Mouse (Mus musculus) spleen, adult 2 months (tissue): Measurements from ENCODE around the gene Dmrtc2. TPM values are rescaled to one million over a fixed set of nuclear protein-coding genes. Genes with fewer than 3 reads are reported as not detected.
"Not testable (repeated sequence)": the region's sequence is repeated elsewhere in the genome, so short reads cannot be mapped to it uniquely, and the experiment has no call there.

Source experiments
- DNase-seq, 2 experiments: peaks; one replicate each; pipeline versions ENCODE4 v3.0.0 to v3.0.0-alpha.2; 2012 to 2021; ENCODE audit warnings: low spot score in 2 of 2, low read depth in 1 of 2
- H3K27ac ChIP-seq: fragments of 200-500 bp; 2 replicates; pipeline ENCODE4 v1.5.1; 2012; ENCODE audit warnings: low read length, inconsistent platforms; ENCODE audit not compliant: insufficient read depth
- H3K27me3 ChIP-seq: fragments of 200-500 bp; 2 replicates; pipeline ENCODE4 v1.6.1; 2012; ENCODE audit warnings: mild to moderate bottlenecking, moderate library complexity, low read length, inconsistent platforms; ENCODE audit not compliant: control insufficient read depth, insufficient read depth
- H3K36me3 ChIP-seq: fragments of 200-500 bp; 2 replicates; pipeline ENCODE4 v1.6.1; 2012; ENCODE audit warnings: mild to moderate bottlenecking, low read length, inconsistent platforms; ENCODE audit not compliant: control insufficient read depth, insufficient read depth
- H3K4me1 ChIP-seq: fragments of 200-500 bp; 2 replicates; pipeline ENCODE4 v1.6.1; 2011; ENCODE audit warnings: inconsistent platforms; ENCODE audit not compliant: control insufficient read depth, insufficient read depth, insufficient read length
- H3K4me3 ChIP-seq: fragments of 200-500 bp; 2 replicates; pipeline ENCODE4 v1.5.1; 2011; ENCODE audit warnings: mild to moderate bottlenecking, inconsistent platforms; ENCODE audit not compliant: insufficient read depth, insufficient read length; ENCODE audit errors: extremely low read depth
- CTCF ChIP-seq: fragments of 200-500 bp; IDR thresholded peaks from 2 replicates; pipeline ENCODE4 v1.5.1; 2011; ENCODE audit warnings: mild to moderate bottlenecking, inconsistent platforms; ENCODE audit not compliant: insufficient read depth, insufficient read length, insufficient replicate concordance; ENCODE audit errors: extremely low read depth
- POLR2A ChIP-seq: fragments of 200-500 bp; IDR thresholded peaks from 2 replicates; pipeline ENCODE4 v1.6.1; 2011; ENCODE audit warnings: low read depth, low read length, inconsistent platforms
- WGBS: fragments of 180-500 bp; shearing (Covaris S2); methylation state at CpG from one replicate; pipeline ENCODE4 v1.1.7; 2018; 5-methylcytosine and 5-hydroxymethylcytosine counted together
- polyA plus RNA-seq: library from polyadenylated mRNA; depleted of rRNA; stranded (reverse); fragments of >200 nt; gene quantifications from 2 replicates; pipeline ENCODE4 v1.2.3, GENCODE M21; 2012

Gene Dmrtc2
- polyA plus RNA-seq, 1 experiment, result not detected

GRCm38 (mm10) chr7:24891241-24892124 is 21.6 kb downstream of the Dmrtc2 start:
- DNase-seq, result no peak
- peaks cover 13% of the 10 kb centered on the region; the same call in 1 of the 2 replicates for H3K4me1 ChIP-seq
- H3K27ac ChIP-seq, result peak overlapping the region; percentile 93
- H3K4me3 ChIP-seq, result peak overlapping the region; percentile 32; the same call in 1 of the 2 replicates
- peaks cover 22% of the 10 kb centered on the region for H3K36me3 ChIP-seq
- 69% methylated on average over 3 of the region's 3 CpGs for WGBS
- no peaks in the 10 kb centered on the region for H3K27me3 ChIP-seq
- TF ChIP-seq POLR2A, result no peak
- TF ChIP-seq CTCF, result no peak

GRCm38 (mm10) chr7:24892125-24892583 is 22.3 kb downstream of the Dmrtc2 start:
- no peaks in the 10 kb centered on the region for H3K27me3 ChIP-seq
- DNase-seq, result no peak
- TF ChIP-seq POLR2A, result no peak
- no peak for TF ChIP-seq CTCF
- H3K4me1 ChIP-seq, result peaks cover 15% of the 10 kb centered on the region; the same call in 1 of the 2 replicates
- H3K4me3 ChIP-seq, result peak overlapping the region; percentile 32; the same call in 1 of the 2 replicates
- H3K36me3 ChIP-seq, result peaks cover 17% of the 10 kb centered on the region
- WGBS, result 30% methylated on average over 2 of the region's 2 CpGs
- peak overlapping the region; percentile 93 for H3K27ac ChIP-seq

GRCm38 (mm10) chr7:24895749-24896148 is 25.9 kb downstream of the Dmrtc2 start:
- not testable (repeated sequence) for DNase-seq, H3K4me1 ChIP-seq, H3K27me3 ChIP-seq, H3K4me3 ChIP-seq
- Histone ChIP-seq H3K27ac (peak overlapping the region; percentile 91), H3K36me3 (peaks cover 14% of the 10 kb centered on the region)
- WGBS, result 64% methylated on average over 2 of the region's 2 CpGs

- DNase-seq, result peak in 1 of 2 experiments; percentile 48
- Histone ChIP-seq H3K36me3 (peaks cover 17% of the 10 kb centered on the region), H3K4me3 (peak overlapping the region; percentile 3; the same call in 1 of the 2 replicates), H3K27ac (peak overlapping the region; percentile 91), H3K4me1 (peaks cover 6% of the 10 kb centered on the region; the same call in 1 of the 2 replicates), H3K27me3 (no peaks in the 10 kb centered on the region)
- 32% methylated on average over 8 of the region's 8 CpGs for WGBS
- TF ChIP-seq CTCF, result no peak
- TF ChIP-seq POLR2A, result no peak
Measured at GRCm38 (mm10) chr7:24896269-24896668, 26.4 kb downstream of the Dmrtc2 start.

- DNase-seq, result peak; percentile 86 to 90
- peak within 1 kb of the TSS; percentile 96 for H3K27ac ChIP-seq
- TF ChIP-seq CTCF (no peak), POLR2A (peak; percentile 83)
- H3K36me3 ChIP-seq, result peaks cover 17% of the 10 kb centered on the region
- WGBS, result 43% methylated on average over 12 of the region's 12 CpGs
- peak within 1 kb of the TSS; percentile 90 for H3K4me3 ChIP-seq
- peaks cover 6% of the 10 kb centered on the region; the same call in 1 of the 2 replicates for H3K4me1 ChIP-seq
- no peaks in the 10 kb centered on the region for H3K27me3 ChIP-seq
Measured at GRCm38 (mm10) chr7:24897224-24897623, 27.4 kb downstream of the Dmrtc2 start, which contains the start of gene Cd79a. Cd79a (plus strand) TSS chr7:24897381.

GRCm38 (mm10) chr7:24897959-24898358 is 28.1 kb downstream of the Dmrtc2 start:
- H3K36me3 ChIP-seq, result peaks cover 17% of the 10 kb centered on the region
- H3K4me1 ChIP-seq, result peaks cover 6% of the 10 kb centered on the region; the same call in 1 of the 2 replicates
- H3K27ac ChIP-seq, result peak overlapping the region; percentile 96
- TF ChIP-seq POLR2A (no peak; the same call in 1 of the 2 replicates), CTCF (no peak)
- WGBS, result 51% methylated on average over 5 of the region's 5 CpGs
- DNase-seq, result no peak
- peak overlapping the region; percentile 90 for H3K4me3 ChIP-seq
- no peaks in the 10 kb centered on the region for H3K27me3 ChIP-seq
